Mouse (Mus musculus) lung, postnatal 0 days (tissue): ENCODE results near the gene Aqr.

Experiments
- CTCF ChIP-seq: IDR thresholded peaks from 2 replicates; pipeline ENCODE4 v1.5.1; 2016; ENCODE audit warnings: antibody characterized with exemption, mild to moderate bottlenecking
- EP300 ChIP-seq: IDR thresholded peaks from 2 replicates; pipeline ENCODE4 v1.6.1; 2016; ENCODE audit warnings: antibody characterized with exemption, mild to moderate bottlenecking, control low read depth

DNA sequence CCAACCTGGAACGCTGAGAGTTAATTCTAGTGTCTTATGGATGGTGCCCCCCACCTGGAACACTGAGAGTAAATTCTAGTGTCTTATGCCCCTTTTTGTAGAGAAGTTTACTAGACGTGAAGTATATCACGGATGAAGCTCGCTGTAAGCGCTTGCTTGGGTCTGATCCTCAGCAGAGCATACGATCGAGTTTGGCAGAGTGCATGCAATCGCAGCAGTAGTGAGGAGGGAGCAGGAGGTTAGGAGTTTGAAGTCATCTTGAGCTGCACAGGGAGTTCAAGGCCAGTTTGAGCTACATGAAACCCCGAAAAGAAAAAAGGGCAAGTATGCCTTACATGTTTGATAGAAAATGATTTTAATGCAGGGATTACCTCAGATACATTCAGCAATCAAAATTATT lies 86.0 kb downstream of the Aqr start:
- TF ChIP-seq EP300 (no peak), CTCF (no peak)
